Mouse (Mus musculus) embryonic facial prominence, embryonic 15.5 days (tissue): Measurements from ENCODE around the gene Prdx6. TPM values are rescaled to one million over a fixed set of nuclear protein-coding genes. Genes with fewer than 3 reads are reported as not detected.

Experiments used
- ATAC-seq: fragments of 200-750 bp; cut with Nextera tagmentation; 2 replicates; pipeline ENCODE4 v1.8.0; 2017; ENCODE audit warnings: low read depth, moderate TSS enrichment; ENCODE audit not compliant: insufficient number of reproducible peaks, low FRiP score, low TSS enrichment
- H3K27ac ChIP-seq: fragments of 300-500 bp; sonication (generic); replicated peaks from 2 replicates; pipeline ENCODE4 v1.5.1; 2015; ENCODE audit warnings: mild to moderate bottlenecking, inconsistent platforms
- H3K27me3 ChIP-seq: fragments of 300-500 bp; sonication (generic); 2 replicates; pipeline ENCODE4 v1.6.1; 2015; ENCODE audit warnings: inconsistent platforms
- H3K36me3 ChIP-seq: fragments of 300-500 bp; sonication (generic); 2 replicates; pipeline ENCODE4 v1.6.1; 2015; ENCODE audit warnings: mild to moderate bottlenecking, inconsistent platforms
- H3K4me1 ChIP-seq: fragments of 300-500 bp; sonication (generic); 2 replicates; pipeline ENCODE4 v1.6.1; 2015; ENCODE audit warnings: inconsistent platforms
- H3K4me2 ChIP-seq: fragments of 300-500 bp; sonication (generic); replicated peaks from 2 replicates; pipeline ENCODE4 v1.6.1; 2015; ENCODE audit warnings: mild to moderate bottlenecking, inconsistent platforms
- H3K4me3 ChIP-seq: fragments of 300-500 bp; sonication (generic); replicated peaks from 2 replicates; pipeline ENCODE4 v1.5.1; 2015; ENCODE audit warnings: mild to moderate bottlenecking, inconsistent platforms
- H3K9ac ChIP-seq: fragments of 300-500 bp; sonication (generic); 2 replicates; pipeline ENCODE4 v1.6.1; 2015; ENCODE audit warnings: inconsistent platforms
- H3K9me3 ChIP-seq: fragments of 300-500 bp; sonication (generic); replicated peaks from 2 replicates; pipeline ENCODE4 v1.6.1; 2016; ENCODE audit warnings: inconsistent platforms
- WGBS: fragments of 180-500 bp; shearing (Covaris S2); methylation state at CpG from one replicate; pipeline ENCODE4 v1.1.7; 2015; 5-methylcytosine and 5-hydroxymethylcytosine counted together
- polyA plus RNA-seq: library from polyadenylated mRNA; unstranded; fragments of >200 nt; fragmentation: Nextera tagmentation; extraction: Ambion mirVana; gene quantifications from 2 replicates; pipeline ENCODE4 v1.2.1, GENCODE M21; 2015

The Prdx6 gene
- 342 and 372 TPM in 2 replicates for polyA plus RNA-seq

DNA sequence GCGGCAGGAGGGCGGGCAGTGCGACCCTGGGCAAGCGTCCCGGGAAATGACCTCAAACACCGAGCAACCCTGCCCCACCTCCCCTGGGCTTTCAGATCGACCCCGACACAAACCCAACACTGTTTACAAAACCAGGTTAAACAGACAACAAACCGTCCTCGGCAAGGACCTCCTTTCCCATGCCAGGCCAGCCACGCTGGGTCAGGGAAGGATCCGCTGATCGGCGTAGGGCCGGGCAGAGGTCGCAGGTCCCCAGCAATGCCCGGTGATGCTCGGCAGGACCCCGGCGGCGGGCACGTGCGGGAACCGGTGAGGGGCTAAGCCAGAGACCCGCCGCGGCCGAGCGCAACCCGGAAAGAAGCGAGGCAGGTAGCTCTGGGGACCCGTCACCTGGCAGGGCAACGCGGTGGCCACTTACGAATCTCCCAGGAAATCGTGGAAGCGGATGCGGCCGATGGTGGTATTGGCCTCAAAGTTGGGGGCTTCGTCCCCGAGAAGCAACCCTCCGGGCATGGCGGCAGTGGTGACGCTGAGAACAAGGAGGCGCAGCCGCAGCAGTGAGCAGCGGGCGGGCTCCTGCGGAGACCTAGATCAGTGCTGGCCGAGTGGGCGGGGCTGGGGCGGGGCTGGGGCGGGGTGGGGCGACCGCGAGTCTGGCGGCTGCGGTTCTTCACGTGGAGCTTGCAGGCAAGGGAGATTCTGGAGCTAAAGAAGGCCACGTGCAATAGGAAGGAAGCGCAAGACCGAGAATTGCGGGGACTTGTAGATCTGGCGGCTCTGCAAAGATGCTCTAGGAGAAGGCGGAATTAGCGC lies at the start of gene Prdx6:
Gene Prdx6, minus strand, starts transcription at position 616 of the 813 bp plus-strand sequence.
- Histone ChIP-seq H3K36me3 (peaks cover 3% of the 10 kb centered on the region; the same call in 1 of the 2 replicates), H3K9ac (peak within 1 kb of the TSS; percentile 73), H3K4me3 (peak within 1 kb of the TSS; percentile 78), H3K27ac (peak within 1 kb of the TSS; percentile 61), H3K9me3 (no peaks in the 10 kb centered on the region), H3K4me1 (peaks cover 36% of the 10 kb centered on the region), H3K4me2 (peak within 1 kb of the TSS; percentile 70), H3K27me3 (no peaks in the 10 kb centered on the region)
- peak; percentile 93 for ATAC-seq
- WGBS: under 1% methylated on average over 66 of the region's 66 CpGs

DNA sequence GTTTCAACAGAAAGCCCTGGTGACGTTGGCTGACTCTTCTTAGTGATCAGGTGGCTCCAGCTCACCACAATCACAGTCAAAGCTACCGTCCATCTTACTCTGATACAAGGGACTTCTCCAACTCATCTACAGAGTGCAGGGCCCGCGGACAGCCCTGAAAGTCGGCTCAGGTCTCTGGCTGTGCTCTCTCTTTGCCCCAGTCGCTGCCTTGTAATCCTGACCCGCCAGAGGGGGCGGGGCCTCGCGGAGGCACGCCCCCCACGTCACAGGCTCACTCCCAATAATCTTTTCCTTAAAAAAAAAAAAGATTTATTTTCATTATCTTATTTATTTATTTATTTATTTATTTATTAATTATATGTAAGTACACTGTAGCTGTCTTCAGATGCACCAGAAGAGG lies 37.2 kb upstream of the Prdx6 start:
- Histone ChIP-seq H3K4me1 (no peaks in the 10 kb centered on the region), H3K36me3 (no peaks in the 10 kb centered on the region), H3K9ac (no peak overlapping the region), H3K9me3 (no peaks in the 10 kb centered on the region), H3K4me3 (no peak overlapping the region), H3K27ac (no peak overlapping the region), H3K4me2 (no peak overlapping the region), H3K27me3 (no peaks in the 10 kb centered on the region)
- WGBS: 43% methylated on average over 12 of the region's 12 CpGs
- no peak for ATAC-seq

DNA sequence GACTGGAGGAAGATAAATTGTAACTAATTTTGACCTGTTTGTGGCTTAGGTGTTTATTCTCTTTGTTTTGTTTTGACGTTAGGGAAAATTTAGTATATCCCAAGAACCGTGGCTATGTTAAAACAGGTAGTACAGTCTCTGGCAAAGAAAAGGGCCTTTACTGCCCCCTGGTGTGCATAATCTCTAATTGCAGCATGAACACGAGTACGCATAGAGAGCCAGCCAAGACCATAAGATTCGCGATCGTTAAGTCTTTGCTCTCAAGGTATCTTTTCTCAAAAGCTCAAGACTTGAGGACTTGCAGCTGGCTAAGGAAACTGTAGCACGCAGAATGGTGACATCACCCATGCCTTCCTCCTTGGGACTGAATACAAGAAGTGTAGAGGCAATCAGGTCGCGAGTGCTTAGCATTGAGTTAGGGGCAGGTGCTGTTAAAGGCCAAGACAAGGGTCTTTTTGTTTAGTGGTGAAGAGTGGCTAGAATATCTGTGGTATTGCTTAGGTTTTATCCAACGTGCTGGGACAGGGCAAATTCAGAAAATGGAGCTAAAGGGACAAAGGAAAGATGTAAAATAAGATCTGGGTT lies 35.8 kb upstream of the Prdx6 start:
- no peak overlapping the region for H3K4me2 ChIP-seq
- H3K9ac ChIP-seq: no peak overlapping the region
- no peak overlapping the region for H3K4me3 ChIP-seq
- ATAC-seq: no peak
- no peaks in the 10 kb centered on the region for H3K27me3 ChIP-seq
- no peaks in the 10 kb centered on the region for H3K36me3 ChIP-seq
- no peak overlapping the region for H3K27ac ChIP-seq
- H3K9me3 ChIP-seq: no peaks in the 10 kb centered on the region
- no peaks in the 10 kb centered on the region for H3K4me1 ChIP-seq
- whole genome bisulfite sequencing: 26% methylated on average over 11 of the region's 11 CpGs

DNA sequence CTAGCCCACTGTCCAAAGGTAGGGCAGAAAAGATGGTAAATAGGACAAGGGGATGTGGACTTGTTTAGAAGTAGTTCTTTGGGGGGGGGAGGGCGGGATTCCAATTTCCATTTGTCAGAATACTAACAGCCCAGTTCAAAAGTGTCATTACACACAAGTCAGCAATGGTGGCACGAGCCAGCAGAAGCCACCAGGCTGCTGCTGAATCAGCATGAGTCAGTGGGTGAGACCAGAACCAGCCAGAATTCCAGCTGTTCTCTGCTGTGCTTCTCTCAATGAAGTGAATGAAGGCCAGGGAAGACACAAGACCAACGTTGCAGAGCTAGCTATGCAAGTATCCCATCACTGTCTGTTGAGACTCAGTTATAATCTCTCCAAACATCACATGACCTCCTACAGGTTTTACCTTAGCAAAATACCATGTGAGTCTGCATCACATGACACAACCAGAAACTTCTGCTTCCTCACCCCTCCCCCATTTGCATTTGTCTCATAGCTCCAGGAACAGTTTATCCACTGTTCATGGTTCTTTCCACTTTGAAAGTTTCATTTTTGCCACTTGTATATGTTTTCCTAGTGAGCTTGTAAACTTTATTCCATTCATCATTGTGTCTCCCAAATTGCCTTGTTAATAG lies 30.2 kb upstream of the Prdx6 start:
- WGBS: 68% methylated on average over 3 of the region's 3 CpGs
- ATAC-seq: no peak
- no peaks in the 10 kb centered on the region for H3K36me3 ChIP-seq

DNA sequence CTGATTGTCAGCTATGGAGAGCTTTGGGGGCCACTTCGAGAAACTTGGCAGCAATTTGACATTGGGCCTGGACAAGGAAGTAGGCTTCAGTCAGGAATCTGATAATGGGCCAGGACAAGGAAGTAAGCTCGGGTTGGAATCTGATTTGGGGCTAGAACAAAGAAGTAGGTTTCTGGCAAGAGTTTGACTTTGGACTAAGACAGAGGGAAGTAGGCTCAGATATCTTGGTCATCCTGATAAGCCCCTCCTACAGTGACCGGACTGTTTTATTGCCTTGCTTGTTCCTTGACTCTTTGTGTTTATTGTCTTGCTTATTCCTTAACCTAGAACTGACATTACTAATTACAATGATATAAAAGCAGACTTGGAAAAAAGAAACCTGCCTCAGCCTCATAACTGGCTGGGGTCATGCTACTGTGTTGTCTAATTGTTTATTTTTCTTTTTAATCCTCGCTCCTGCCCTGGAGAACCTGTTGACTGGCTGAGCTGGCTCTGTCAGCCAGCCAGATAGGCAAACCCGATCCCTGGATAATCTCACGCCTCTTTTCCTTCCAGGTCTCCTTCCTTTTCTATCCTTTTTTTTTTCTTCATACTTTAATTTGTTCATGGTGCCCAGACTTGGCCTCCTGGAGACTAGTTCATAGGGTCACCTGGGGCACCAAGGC lies 28.4 kb upstream of the Prdx6 start:
- WGBS: 55% methylated on average over 6 of the region's 6 CpGs
- H3K4me2 ChIP-seq: no peak overlapping the region
- H3K4me3 ChIP-seq: no peak overlapping the region
- ATAC-seq: no peak
- no peaks in the 10 kb centered on the region for H3K36me3 ChIP-seq
- no peak overlapping the region for H3K9ac ChIP-seq
- no peaks in the 10 kb centered on the region for H3K4me1 ChIP-seq
- no peaks in the 10 kb centered on the region for H3K9me3 ChIP-seq
- H3K27me3 ChIP-seq: no peaks in the 10 kb centered on the region
- no peak overlapping the region for H3K27ac ChIP-seq

More for the DNA sequence above, 30.2 kb upstream of the Prdx6 start:
- H3K4me3 ChIP-seq: no peak overlapping the region
- no peaks in the 10 kb centered on the region for H3K4me1 ChIP-seq
- H3K27me3 ChIP-seq: no peaks in the 10 kb centered on the region
- no peak overlapping the region for H3K9ac ChIP-seq
- H3K4me2 ChIP-seq: no peak overlapping the region
- H3K27ac ChIP-seq: no peak overlapping the region
- no peaks in the 10 kb centered on the region for H3K9me3 ChIP-seq

DNA sequence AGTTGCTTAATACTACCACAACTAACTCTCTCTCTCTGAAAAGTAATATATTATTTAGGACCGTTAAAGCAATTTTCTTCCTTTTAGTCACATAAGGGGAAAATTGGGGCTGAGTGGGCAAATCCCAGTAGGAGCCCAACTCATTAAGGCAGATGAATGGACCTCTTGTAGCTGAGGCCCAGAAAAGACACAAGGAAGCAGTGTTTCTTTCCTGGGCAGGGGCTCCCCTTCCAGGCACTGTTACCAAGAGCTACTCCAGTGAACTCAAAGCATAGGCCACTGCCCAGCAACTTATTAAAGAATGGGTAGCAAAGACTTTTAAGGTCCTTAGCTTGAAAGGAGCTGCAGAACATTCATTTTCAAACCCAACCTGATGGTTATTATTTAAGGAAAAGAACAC lies 22.5 kb upstream of the Prdx6 start:
- Histone ChIP-seq H3K9ac (no peak overlapping the region), H3K4me2 (no peak overlapping the region), H3K27ac (no peak overlapping the region), H3K9me3 (no peaks in the 10 kb centered on the region), H3K4me1 (no peaks in the 10 kb centered on the region), H3K36me3 (no peaks in the 10 kb centered on the region), H3K4me3 (no peak overlapping the region), H3K27me3 (no peaks in the 10 kb centered on the region)
- WGBS: 58% methylated on average over 1 of the region's 1 CpGs
- no peak for ATAC-seq

DNA sequence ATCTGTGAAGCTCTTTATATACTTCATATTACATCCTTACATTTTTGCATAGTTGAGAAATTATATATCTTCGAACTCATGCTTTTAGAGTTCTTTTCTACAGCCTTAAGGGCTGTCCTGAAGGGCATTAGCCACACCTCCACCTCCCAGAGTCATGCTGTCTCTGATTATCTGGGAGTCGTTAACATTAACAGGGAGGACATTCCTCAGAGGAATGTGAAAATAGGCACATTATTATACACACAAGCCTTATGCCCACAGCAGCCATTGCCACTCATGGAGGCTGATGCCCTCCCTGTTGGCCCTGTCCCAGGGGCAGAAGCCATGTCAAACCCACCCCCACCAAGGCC lies 20.4 kb upstream of the Prdx6 start:
- Histone ChIP-seq H3K4me3 (no peak overlapping the region), H3K9ac (no peak overlapping the region), H3K36me3 (no peaks in the 10 kb centered on the region), H3K27me3 (no peaks in the 10 kb centered on the region), H3K4me1 (no peaks in the 10 kb centered on the region), H3K4me2 (no peak overlapping the region), H3K27ac (no peak overlapping the region), H3K9me3 (no peaks in the 10 kb centered on the region)
- WGBS: 48% methylated on average over 2 of the region's 2 CpGs
- no peak for ATAC-seq

DNA sequence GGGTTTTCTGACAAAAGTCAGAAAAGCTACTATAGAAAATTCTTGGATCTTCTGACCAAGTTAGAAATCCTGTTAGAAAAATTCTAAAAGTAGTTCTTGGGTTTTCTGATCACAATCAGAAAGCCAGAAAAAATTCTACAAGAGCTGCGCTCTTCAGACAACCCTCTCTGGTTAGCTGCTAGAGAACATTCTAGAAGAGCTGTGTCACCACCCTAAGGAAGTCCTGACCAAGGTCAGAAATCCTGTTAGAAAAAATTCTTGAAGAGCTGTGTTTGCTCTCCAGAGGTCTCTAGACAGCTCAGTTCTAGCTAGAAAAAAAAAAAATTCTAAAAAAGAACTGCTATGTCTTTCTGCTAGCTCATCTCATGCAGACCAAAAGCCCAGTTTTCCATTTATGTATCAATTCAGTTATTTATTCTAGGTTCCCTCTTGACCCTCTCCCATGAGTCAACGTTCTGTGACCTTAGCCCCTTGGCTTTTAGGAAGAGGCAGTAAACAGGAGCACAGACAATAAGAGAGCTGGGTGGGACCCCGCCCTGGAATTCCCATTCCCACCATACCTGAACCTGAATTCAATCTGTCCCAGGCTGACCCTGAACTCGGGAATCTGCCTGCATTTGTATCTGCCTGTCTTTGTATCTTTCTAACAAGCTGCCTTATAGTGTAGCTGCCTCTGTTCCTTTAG lies 19.9 kb upstream of the Prdx6 start:
- Histone ChIP-seq H3K9ac (no peak overlapping the region), H3K27me3 (no peaks in the 10 kb centered on the region), H3K4me1 (no peaks in the 10 kb centered on the region), H3K4me3 (no peak overlapping the region), H3K4me2 (no peak overlapping the region), H3K36me3 (no peaks in the 10 kb centered on the region), H3K9me3 (no peaks in the 10 kb centered on the region), H3K27ac (no peak overlapping the region)
- WGBS: 73% methylated on average over 4 of the region's 4 CpGs
- no peak for ATAC-seq

DNA sequence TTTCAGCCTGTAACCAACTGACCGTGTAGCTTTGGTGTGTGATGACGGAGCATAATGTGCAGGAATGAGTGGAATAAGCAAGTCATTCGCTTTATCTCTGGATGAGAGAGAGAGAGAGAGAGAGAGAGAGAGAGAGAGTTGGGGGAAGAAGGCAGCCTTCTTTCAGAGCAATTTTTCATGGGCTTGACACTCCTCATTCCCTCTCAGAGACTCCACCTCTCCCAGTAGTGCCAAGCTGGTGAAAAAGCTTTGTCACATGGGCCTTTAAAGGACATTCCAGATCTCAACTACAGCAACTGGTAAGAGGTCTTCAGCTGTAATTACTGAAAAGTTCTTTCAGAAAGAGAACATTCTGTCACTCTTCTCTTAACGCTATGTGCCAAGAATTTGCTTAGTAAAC lies 18.3 kb upstream of the Prdx6 start:
- ATAC-seq: no peak
- no peak overlapping the region for H3K9ac ChIP-seq
- no peak overlapping the region for H3K27ac ChIP-seq
- H3K27me3 ChIP-seq: no peaks in the 10 kb centered on the region
- H3K9me3 ChIP-seq: no peaks in the 10 kb centered on the region
- WGBS: 83% methylated on average over 4 of the region's 4 CpGs
- no peaks in the 10 kb centered on the region for H3K4me1 ChIP-seq
- H3K36me3 ChIP-seq: no peaks in the 10 kb centered on the region
- no peak overlapping the region for H3K4me2 ChIP-seq
- H3K4me3 ChIP-seq: no peak overlapping the region

DNA sequence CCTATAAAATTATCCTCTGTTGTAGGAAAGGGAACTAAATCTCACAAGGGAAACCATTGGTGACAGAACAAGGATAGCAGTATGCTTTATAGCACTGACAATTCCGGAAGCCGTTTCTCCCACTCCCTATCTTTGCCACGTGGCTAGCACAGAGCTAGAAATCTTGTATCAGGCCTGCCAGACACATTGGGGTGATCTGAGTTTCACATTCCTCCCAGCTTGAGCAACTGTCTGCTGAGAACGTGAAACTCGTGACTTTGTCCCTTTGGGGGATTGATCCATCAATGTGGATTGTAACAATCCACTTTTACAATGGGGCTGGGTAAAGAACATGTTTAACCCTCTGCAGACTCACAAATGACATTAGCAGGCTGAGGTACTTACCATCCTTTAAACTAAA lies 17.9 kb upstream of the Prdx6 start:
- Histone ChIP-seq H3K4me1 (no peaks in the 10 kb centered on the region), H3K4me2 (no peak overlapping the region), H3K27me3 (no peaks in the 10 kb centered on the region), H3K36me3 (no peaks in the 10 kb centered on the region), H3K27ac (no peak overlapping the region), H3K4me3 (no peak overlapping the region), H3K9ac (no peak overlapping the region), H3K9me3 (no peaks in the 10 kb centered on the region)
- ATAC-seq: no peak
- 47% methylated on average over 5 of the region's 5 CpGs for WGBS

DNA sequence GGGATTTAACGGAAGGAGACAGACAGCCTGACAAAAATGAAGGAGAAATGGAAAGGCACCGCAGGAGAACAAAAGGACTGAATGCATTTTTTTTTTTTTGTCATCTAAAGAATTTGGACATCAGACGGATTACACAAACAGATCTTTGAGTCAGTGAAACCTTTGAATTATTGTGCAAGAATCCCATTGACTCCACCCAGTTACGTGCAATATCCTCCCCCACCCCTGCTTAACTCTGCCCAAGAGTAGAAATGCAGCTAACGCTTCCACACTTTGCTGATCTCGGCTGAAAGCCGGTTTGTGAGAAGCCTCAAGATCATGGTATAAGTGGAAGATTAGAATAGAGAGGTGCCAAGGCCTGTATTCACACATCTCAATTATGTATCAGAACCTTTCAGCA lies 17.1 kb upstream of the Prdx6 start:
- H3K4me1 ChIP-seq: no peaks in the 10 kb centered on the region
- no peaks in the 10 kb centered on the region for H3K9me3 ChIP-seq
- H3K9ac ChIP-seq: no peak overlapping the region
- no peak overlapping the region for H3K27ac ChIP-seq
- 55% methylated on average over 7 of the region's 7 CpGs for WGBS
- no peak overlapping the region for H3K4me3 ChIP-seq
- no peak for ATAC-seq
- H3K36me3 ChIP-seq: no peaks in the 10 kb centered on the region
- no peaks in the 10 kb centered on the region for H3K27me3 ChIP-seq
- H3K4me2 ChIP-seq: no peak overlapping the region
